Mouse (Mus musculus) urinary bladder, postnatal 36 days (tissue): ENCODE data around the gene Bmp2k.
A peak's percentile ranks its signal among the peaks of the same experiment; 100 is the strongest.

Experiments
- DNase-seq, 2 experiments: peaks; one replicate each; pipeline ENCODE4 v3.0.0; 2022; ENCODE audit warnings: low spot score in 2 of 2, mixed read lengths in 1 of 2

The Bmp2k gene

DNA sequence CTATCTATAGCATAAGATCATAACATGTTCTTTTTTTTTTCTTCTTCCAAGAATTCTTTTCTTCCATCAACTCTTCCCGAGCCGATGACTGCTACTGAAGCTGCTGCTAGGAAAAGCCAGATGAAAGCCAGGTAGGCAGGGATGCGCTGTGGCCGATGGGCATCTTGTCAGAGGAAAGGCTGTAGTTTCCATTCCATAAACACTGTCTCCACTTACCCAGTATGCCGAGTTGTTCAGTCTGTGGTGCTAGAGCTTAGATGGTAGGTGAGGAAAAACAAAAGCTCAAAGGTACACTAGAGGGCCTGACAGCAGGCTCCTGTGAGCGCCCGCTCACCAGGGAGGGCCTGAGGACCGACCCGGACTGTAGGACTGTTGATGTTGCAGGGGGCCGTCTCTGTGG lies 57.3 kb downstream of the Bmp2k start:
- no peak for DNase-seq

DNA sequence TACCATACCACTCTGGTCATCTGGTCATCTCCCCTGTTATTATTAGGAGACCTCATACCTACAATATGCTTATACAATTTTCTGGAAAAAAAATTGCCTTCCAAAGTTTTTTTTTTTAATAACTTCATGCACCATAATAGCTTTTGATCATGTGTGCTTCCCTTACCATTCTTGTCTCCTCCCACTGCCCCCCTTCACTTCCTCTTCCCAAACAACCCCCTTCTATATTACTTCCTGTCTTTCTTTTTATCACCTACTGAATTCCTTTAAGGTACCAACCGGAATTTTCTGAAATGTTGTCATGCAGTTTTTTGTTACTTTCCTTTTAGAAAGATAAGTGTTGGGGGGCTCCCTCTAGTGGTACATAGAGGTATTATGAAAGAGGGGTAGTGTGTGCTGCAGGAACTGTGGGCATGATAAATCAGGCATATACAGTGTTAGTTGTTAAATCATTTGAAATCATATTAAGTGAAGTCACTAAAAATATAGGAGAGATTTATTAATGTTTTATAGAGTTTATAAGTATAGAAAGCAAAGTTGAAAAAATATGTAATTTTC lies 58.1 kb downstream of the Bmp2k start:
- no peak for DNase-seq

DNA sequence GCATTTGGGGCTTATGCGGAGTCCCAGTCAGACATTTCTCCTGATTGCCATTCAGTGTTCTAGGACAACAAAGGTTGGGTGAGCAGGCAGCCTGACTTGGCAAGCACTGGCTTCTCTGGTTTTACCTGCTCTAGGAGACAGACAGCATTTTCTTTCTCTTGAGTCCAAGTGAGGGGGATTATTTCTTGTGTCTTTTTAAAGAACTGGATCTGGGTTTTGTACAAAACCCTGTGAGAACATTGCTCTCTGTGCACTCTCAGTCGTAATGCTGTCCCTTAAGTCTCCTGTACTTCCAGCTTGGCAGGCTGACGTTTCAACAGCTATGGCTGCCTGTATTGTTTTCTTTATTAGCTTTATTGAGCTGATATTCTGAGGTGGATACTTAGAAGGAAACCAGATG lies 58.9 kb downstream of the Bmp2k start:
- DNase-seq, result no peak

DNA sequence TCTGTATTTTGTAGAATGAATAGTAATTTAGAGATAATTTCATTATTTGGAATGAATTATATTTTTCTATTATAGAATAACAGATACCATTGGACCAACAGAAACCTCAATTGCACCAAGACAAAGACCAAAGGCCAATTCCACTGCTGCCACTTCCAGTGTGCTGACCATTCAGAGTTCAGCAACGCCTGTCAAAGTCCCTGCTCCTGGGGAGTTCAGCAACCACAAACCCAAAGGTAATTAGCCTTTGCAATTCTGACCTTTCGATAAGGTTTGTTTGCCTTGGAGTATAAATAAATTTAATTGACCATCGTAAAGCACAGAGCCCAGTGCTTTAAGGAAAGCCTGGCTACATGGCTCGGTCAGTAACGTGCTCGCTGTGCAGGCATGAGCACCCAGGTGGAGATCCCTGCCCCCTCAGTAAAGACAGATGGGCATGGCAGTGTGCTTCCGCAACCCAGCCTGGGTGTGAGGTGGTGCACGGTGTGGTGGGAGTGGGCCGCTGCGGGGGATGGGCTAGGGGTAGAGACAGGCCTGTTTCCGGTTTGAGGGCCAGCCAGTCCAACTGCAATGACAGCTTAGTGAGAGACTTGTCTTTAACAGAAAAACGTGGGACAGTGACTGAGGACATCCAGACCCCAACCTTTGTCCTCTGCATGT lies 59.4 kb downstream of the Bmp2k start:
- DNase-seq, result no peak

DNA sequence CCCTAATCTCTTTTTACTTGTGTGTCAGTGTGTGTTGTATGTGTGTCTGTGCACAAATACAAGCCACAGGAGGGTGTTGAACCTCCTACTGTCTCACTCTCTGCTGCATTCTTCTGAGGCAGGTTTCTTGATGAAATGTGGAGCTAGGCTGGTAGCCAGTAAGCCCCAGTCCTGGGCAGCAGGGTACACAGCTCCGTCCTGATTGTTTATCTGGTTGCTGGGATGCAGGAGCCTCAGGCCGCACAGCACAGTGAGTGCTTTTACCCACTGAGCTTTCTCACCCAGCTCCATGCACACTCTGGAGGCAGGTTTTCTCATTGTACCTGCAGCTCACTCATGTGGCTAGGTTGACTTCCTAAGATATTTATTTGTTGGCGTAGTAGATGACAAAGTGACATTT lies 63.4 kb downstream of the Bmp2k start:
- no peak for DNase-seq

DNA sequence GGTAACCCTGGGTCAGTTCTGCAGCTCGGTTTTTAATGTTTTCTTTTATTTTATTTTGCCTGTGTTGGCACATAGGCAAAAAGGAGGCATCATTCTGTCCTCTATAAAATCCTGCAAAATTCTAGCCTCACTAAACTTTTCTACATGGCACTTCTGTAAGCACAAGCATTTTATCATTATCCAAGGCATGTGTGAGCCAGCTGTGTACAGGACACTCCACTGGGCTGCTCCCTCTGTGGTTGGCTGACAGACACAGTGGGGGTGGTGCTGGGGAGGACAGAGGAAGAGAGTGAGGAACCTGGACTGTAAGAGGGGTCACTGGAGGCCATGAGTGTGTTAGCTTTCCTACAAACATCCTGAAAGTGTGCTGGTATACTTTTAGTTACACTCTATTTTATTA lies 64.6 kb downstream of the Bmp2k start:
- no peak for DNase-seq

DNA sequence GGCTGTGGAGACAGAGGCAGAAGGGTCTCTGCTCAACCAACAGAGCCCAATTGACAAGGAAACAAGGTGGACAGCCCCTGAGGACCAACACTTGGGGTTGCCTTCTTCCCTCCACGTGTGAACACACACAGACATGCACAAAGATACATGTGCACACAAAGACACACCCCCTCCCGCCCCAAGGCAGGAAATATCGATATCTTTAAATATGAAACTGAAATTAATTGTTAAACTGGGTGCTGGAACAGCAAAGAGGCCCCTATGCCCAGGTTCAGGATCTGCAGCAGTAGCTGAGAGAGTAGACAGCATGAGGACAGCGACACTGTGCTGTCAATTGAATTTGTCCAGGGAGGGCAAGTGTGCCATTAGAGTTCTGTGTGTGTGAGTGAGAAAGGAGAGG lies 68.3 kb downstream of the Bmp2k start:
- DNase-seq, result no peak

DNA sequence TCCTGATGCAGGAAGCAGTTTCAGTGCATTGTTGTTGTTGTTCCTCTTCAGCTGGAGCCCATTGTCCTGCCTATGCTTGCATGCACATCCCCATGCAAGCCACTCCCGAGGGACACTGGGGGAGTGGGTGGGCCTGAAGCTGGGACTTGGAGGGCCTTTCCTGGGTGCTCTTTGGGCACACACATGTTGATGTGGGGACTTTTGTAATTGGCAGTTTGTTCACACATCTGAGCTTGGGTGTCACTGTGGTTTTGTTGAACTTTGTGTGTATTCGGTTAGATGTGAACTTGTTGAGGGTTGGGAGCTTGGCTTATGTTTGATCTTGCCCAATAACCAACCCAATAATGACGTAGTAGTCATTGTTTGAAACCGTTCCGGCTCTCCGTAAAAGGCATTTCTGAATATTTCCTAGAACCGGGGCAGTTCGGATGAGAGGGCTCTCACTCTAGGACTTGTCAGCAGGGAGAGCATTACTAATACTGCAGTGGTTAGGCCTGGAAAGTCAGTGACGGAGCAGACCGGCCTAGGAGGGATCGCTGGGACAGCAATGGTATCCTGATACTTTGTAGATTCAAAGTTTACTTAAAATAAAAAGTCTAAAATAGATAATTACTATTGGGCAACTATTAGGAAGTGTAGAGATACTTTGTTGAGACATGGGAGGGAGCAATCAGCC lies 78.1 kb downstream of the Bmp2k start:
- DNase-seq, result no peak

DNA sequence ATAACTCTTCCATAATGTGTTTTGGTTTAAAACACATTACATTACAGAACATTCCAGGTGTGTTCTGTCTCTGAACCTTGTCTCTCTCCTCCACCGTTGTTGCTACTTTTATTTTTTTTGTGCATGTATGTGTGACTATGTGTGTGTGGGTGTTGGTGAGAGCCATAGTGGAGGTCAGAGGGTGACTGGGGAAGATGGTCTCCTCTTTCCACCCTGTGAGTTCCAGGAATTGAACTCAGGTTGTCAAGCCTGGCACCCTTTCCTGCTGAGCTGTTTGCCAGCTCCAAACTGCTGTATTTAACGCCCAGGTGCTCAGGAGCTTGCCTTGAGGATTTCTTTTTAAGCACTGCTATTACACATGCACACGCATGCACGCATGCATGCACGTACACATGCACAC lies 78.7 kb downstream of the Bmp2k start:
- DNase-seq, result no peak

DNA sequence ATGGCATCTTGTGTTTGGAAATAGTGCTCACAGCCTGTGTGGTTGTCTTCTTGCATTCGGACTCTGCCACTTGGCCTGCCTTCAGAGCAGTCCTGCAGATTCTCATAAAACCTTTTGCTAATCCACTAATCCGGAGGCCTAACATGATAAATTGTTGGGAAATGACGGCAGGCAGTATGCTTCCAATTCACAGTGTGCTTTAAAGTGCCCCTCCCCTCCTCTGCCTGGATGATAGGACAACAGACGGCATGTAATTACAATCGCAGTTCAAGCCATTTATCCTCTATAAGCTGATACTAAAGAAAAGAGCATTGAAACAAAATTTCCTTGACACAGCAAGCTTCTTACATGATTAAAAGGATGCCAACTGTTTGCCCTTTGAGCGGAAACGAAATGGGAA lies 80.2 kb downstream of the Bmp2k start:
- DNase-seq, result no peak

DNA sequence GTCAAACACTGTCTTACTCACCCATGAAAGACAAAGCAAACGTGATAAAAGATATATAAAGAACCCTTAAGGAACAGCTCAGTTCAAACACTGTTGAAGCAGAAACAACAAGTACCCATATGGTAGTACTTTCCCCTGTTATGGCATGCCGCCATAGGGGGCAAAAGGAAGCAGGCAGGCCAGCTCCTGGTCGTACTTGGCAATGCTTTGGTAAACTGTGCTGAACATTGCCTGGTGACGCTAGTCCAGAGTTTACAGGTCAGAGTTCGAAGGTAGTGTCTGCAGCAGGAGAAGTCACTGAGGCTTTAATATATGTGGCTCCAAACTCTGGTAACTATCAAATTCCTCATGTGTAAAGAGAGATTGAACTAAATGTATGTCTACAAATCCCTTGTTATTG lies 81.2 kb downstream of the Bmp2k start:
- no peak for DNase-seq

DNA sequence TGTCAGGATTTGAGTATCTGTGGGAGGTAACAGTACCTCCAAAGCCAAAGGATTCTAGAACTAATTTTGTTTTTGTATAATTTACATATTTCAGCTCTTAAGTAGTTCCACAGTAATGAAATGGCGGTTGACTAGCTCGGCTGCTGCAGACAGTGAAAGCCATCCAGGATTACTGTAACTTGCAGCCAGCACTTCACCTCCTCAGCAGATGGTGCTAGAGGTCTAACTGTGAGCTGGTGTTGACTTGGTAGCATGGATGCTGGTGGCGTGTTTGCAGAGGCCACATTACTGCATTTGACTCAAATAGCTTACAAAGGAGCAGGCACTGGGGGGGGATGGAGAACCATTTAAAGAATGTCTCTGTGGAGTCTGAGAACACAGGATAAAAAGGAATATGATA lies 84.0 kb downstream of the Bmp2k start:
- DNase-seq, result peak; percentile 25 to 33

DNA sequence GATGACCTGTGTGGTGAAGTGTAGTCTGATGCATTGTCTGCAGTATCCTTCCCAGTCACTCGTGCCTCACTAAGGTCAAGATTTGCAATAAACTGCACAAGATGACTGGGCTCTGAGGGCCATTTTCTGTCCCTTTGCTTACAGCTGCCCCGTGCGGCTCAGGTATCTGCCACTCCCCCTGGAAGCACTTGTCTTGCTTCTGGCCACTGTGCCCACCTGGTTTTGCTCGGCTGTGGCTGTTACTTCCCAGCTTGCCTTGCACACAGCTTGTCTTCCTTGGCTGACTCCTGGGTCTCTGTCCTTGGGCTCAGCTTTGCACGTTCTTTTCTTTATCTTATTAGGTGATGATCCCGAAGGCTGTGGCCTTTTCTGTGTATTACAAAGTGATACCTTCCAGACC lies 86.2 kb downstream of the Bmp2k start:
- no peak for DNase-seq

DNA sequence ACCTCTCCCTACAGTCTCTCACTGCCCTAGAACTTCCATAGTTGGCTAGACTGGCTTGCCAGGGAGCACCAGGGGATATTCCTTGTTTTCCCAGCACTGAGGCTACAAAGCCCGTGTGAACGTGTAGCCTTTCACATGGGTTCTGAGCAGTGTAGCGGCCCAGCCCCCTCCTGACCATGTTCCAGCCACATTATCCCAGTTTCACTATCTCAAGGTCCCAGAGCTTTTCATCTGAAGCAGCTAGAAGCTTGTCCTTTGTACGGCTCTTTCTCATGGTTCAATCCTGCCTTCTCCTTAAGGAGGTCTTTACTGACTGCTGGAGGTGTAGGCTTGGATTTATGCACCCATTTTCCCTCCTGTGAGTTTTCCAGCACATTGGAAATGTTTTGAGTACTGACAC lies 87.1 kb downstream of the Bmp2k start:
- DNase-seq, result no peak

DNA sequence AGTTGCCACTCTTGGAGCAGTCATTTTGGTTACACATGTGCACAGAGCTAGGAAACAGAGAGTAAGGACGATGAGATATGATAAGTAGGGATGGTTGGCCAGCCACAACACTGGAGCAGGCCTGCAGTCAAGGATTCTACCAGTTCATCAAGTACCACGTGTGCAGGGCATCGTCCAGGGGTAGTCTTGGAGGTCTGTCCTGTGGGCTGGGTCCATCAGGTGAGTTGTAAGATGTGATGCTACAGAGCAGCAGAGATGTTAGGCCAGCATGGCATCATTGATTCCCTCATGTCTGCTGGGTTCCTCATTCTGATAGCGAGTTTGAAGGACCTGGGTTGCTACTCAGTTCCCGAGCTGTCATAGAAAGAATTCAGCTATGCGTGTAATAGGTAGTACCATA lies 87.6 kb downstream of the Bmp2k start:
- DNase-seq, result no peak

DNA sequence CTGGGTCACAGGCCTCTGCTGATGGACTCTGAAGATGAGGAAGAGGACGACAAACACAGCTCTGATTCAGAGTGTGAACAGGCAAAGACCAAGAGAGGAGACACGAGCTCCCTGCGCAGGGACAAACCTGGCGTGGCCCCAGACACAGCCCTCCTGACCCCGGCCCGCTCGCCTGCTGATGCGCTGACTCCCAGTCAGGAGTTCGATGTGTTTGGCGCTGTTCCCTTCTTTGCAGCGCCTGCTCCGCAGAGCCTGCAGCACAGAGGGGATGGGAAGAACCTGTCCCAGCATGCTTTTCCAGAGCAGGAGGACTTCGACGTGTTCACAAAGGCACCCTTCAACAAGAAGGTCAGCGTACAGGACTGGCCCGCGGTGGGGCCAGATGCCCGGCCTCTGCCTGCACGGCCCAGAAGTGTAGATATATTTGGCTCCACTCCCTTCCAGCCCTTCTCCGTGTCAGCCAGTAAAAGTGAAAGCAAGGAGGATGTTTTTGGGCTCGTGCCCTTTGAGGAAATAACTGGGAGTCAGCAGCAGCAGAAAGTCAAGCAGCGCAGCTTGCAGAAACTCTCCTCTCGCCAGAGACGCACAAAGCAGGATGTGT lies 89.6 kb downstream of the Bmp2k start:
- peak in 1 of 2 experiments; percentile 33 for DNase-seq

DNA sequence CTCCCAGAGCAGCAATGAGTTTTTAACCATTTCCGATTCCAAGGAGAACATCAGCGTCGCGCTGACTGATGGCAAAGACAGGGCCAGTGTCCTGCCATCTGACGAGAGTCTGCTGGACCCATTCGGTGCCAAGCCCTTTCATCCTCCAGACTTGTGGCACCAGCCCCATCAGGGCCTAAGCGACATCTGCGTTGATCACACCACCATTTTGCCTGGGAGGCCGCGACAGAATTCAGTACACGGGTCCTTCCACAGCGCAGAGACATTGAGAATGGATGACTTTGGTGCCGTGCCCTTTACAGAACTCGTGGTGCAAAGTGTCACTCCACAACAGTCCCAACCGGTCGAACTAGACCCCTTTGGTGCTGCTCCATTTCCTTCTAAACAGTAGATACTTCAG lies 90.3 kb downstream of the Bmp2k start:
- DNase-seq, result no peak

DNA sequence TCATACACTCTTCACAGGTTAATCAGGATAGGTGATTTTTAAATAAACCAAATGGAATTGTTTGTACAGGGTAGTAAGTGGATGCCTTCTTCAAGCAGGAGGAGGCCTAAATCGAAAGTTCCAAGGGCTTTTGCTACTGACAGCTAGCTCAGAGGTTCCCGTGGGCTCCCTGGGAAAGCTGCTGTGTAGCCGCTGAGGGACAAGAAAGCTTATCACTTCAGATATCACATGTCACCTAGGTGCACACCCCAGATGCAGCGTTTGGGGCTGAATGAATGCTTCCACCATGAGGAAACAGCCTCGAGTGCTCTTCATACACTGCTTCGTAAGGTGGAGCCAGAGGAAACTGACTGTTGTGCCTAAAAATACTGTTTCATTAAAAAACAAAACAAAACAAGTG lies 90.7 kb downstream of the Bmp2k start:
- DNase-seq, result no peak

DNA sequence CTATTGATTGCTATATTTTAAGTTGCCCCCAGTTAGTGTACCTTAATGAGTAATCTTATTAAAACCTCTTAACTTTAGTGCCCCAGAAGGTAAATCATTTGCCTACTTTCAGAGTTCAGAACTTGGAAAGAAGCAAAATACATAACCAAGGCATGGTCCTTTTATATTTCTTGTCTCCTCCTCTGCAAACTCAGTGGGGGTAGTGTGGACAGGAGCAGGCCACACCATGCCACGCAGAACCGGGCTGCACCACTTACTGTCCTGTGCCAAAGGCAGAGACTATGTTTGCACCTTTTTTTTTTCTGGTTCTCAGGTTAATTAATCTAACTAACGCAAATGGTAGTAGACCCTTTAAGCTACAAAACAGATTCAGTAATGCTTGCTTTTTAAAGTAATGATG lies 91.9 kb downstream of the Bmp2k start:
- no peak for DNase-seq

DNA sequence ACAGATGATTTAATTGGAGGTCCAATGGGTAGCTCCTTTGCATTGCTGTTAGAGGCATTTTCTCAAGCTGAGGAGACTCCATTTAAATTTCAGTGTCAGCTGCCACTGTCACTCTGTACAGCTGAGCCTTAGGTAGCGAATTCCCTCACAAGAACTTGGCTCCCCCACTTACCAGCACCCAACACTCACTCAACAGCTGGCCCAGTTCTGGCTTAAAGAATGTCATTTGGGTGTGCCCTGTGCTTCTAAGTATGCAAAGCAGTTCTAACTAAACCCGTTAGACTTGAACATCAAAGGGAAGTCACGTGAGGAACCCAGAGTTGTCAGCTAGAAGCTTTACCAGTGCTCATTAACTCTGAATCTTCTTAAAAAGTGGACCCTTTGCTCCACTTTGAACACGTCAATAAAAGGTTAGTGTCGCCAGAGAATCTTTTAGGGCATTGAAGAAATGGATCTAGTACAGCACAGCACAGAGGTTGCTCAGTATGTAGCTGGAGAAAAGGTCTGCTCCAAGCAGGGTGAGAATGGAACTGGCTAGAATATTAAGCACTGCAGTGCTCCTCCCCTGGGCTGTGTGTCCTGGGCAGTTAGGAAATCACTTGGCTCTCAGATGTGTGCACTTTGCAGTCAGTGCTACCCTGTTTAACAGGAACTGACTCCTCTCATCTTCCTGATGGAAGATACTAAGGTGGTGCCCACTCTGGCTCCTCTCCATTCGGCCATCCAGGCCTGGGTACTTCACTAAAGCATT lies 92.7 kb downstream of the Bmp2k start:
- peak in 1 of 2 experiments; percentile 25 for DNase-seq

DNA sequence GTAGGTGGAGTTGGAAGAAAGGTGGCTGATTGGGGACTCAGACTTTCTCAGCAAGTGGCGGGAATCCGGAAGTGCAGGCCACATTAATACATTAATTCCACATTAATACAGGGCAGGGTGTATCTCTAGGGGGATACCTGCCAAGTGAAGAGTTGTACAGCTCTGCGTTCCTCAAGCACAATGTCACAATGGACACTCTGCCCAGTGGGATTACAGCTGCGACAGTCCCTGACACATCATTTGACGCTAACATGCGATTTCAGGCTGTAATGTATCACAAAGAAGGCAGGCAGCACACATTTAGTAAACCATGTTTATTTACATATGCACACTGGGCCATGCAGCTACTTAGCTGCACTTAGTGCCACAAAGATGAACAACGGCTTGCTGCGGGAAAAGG lies 95.5 kb downstream of the Bmp2k start:
- DNase-seq, result no peak

DNA sequence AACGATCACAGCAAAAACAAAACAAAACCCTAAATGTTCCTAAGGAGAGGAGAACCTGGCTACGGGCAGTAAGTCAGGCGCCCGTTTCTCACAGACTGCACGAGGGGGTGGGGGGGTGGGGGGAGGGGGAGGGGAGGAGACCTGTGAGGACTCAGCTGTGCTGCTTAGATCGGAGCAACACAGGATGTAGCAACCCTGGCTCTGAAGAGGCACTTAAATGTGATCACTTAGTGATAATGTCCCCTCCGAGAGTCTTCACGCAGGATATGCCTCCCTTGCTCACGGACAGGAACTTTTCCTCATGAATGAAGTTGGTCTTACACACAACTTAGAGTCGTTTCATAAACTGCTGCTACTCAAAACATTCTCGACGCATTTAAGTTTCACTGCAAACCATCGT lies 97.8 kb downstream of the Bmp2k start:
- DNase-seq, result no peak
